Mouse (Mus musculus) cerebellum, adult 2 months (tissue): ENCODE measurements around the gene Ralgapb.

Source experiments
- CTCF ChIP-seq: fragments of 200-500 bp; IDR thresholded peaks from 2 replicates; pipeline ENCODE4 v1.5.1; 2011; ENCODE audit warnings: low read depth, mild to moderate bottlenecking, control low read depth, low read length, moderate library complexity, borderline replicate concordance; ENCODE audit not compliant: insufficient read depth
- POLR2A ChIP-seq: fragments of 200-500 bp; IDR thresholded peaks from 2 replicates; pipeline ENCODE4 v1.6.1; 2011; ENCODE audit warnings: low read length, control low read depth, borderline replicate concordance; ENCODE audit not compliant: insufficient read depth

DNA sequence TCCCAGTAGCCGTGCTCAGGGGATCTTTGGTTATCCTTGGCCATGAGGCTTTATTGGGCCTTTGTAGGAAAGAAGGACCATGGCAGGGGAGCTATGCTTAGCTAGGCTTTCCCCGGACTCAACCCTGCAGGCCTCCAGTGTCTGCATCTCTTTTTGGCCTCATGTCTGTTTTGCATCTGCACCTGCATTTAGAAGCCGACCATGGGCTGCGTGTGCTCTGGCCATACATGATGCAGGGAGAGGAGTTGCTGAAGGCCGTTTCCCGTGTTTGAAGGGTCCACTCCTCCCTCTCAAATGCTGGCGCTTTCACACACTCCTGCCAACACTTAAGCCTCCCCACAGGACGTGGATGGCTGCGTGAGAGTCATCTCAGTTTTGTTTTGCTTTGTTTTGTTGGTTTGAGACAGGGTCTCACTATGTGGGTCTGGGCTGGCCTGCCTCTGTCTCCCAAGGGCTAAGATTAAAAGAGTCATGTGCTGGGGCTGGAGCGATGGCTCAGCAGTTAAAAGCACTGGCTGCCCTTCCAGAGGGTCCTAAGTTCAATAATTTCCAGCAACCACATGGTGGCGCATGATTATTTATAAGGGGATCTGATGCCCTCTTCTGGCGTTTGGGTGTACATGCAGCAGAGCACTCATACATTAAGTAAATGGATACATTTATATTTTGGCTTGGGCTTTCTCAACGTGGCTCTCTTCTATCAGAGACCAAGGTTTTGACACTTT lies 30.1 kb upstream of the Ralgapb start:
- TF ChIP-seq POLR2A (0 out of 2 replicates have a peak, but pooled peaks have one; percentile 8), CTCF (peak; percentile 68)
